Mouse (Mus musculus): ENCODE measurements at regions not wholly inside any gene's neighbourhood (a gene's known extent, or its start where the extent isn't known, plus 50 kb on each side); places are given as distances from the start of the nearest gene placed in this dataset.

GRCm38 (mm10) chr17:66259697-66260096 lies 136.4 kb downstream of the Ddx11 start:
- TF ChIP-seq CTCF (IDR thresholded peaks at IDR 0.05; ENCODE audit: control insufficient read depth, insufficient read depth, insufficient read length), result no peak
- no peak for TF ChIP-seq MYOG (IDR thresholded peaks at IDR 0.05; ENCODE audit: control insufficient read depth, extremely low read depth, insufficient read length)
- no peak for TF ChIP-seq MAX (IDR thresholded peaks at IDR 0.05)
- TF ChIP-seq MYOD1 (IDR thresholded peaks at IDR 0.05; ENCODE audit: control insufficient read depth, insufficient read length, low read depth), result no peak
- no peak for TF ChIP-seq FOSL1 (IDR thresholded peaks at IDR 0.05; ENCODE audit: insufficient read depth, low read length, poor library complexity, severe bottlenecking)
- TF ChIP-seq CEBPB (IDR thresholded peaks at IDR 0.05; ENCODE audit: low read depth), result no peak
- no peak for TF ChIP-seq USF1 (IDR thresholded peaks at IDR 0.05; ENCODE audit: low read depth)
- Histone ChIP-seq H3K36me3 (ENCODE audit: control insufficient read depth, insufficient read depth) (no peaks in the 10 kb centered on the region), H3ac (ENCODE audit: control insufficient read depth, insufficient read length, low read depth) (no peak overlapping the region), H3K79me2 (ENCODE audit: control insufficient read depth, insufficient read depth) (no peaks in the 10 kb centered on the region), H3K79me3 (ENCODE audit: low read depth) (no peaks in the 10 kb centered on the region), H3K4me3 (ENCODE audit: insufficient read depth, poor library complexity, severe bottlenecking) (no peak overlapping the region), H3K27me3 (ENCODE audit: control insufficient read depth, insufficient read depth, insufficient read length) (peaks cover 4% of the 10 kb centered on the region)

- no peaks in the 10 kb centered on the region for H3K36me3 ChIP-seq (ENCODE audit: control insufficient read depth, insufficient read depth)
- no peaks in the 10 kb centered on the region for H3K79me3 ChIP-seq (ENCODE audit: low read depth)
- TF ChIP-seq USF1 (IDR thresholded peaks at IDR 0.05; ENCODE audit: low read depth) (no peak), MAX (IDR thresholded peaks at IDR 0.05) (no peak), MYOD1 (IDR thresholded peaks at IDR 0.05; ENCODE audit: control insufficient read depth, insufficient read length, low read depth) (no peak), FOSL1 (IDR thresholded peaks at IDR 0.05; ENCODE audit: insufficient read depth, low read length, poor library complexity, severe bottlenecking) (no peak), CEBPB (IDR thresholded peaks at IDR 0.05; ENCODE audit: low read depth) (no peak), CTCF (IDR thresholded peaks at IDR 0.05; ENCODE audit: control insufficient read depth, insufficient read depth, insufficient read length) (no peak), MYOG (IDR thresholded peaks at IDR 0.05; ENCODE audit: control insufficient read depth, extremely low read depth, insufficient read length) (no peak)
- no peaks in the 10 kb centered on the region for H3K79me2 ChIP-seq (ENCODE audit: control insufficient read depth, insufficient read depth)
- H3K4me3 ChIP-seq (ENCODE audit: insufficient read depth, poor library complexity, severe bottlenecking), result no peak overlapping the region
- H3ac ChIP-seq (ENCODE audit: control insufficient read depth, insufficient read length, low read depth), result no peak overlapping the region
- no peaks in the 10 kb centered on the region for H3K27me3 ChIP-seq (ENCODE audit: control insufficient read depth, insufficient read depth, insufficient read length)
These were observed 139.4 kb downstream of the Ddx11 start for GRCm38 (mm10) chr17:66262681-66263240.

DNA sequence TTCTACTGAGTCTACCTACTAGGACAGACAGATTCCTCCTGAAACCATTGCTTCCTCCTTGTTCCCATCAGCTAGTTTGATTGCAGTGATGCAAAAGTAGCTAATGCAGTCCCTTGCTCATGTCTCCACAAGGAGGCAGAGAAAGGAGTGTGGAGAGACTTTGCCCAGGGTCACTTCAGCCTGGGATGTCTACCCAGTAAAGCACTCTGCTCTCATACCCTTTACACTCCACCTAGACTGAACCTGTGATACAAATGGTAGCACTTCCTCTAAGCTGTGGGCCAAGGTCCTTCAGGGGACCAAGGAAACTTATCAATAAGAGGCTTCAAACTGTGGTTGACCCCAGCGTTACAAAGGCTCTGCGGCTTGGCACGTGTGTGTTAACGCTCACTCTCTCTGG lies 140.1 kb downstream of the Ddx11 start:
- no peak overlapping the region for H3K4me3 ChIP-seq (ENCODE audit: insufficient read depth, poor library complexity, severe bottlenecking)
- H3K79me2 ChIP-seq (ENCODE audit: control insufficient read depth, insufficient read depth), result no peaks in the 10 kb centered on the region
- TF ChIP-seq MAX (IDR thresholded peaks at IDR 0.05) (no peak), CTCF (IDR thresholded peaks at IDR 0.05; ENCODE audit: control insufficient read depth, insufficient read depth, insufficient read length) (no peak), MYOD1 (IDR thresholded peaks at IDR 0.05; ENCODE audit: control insufficient read depth, insufficient read length, low read depth) (no peak), MYOG (IDR thresholded peaks at IDR 0.05; ENCODE audit: control insufficient read depth, extremely low read depth, insufficient read length) (no peak), CEBPB (IDR thresholded peaks at IDR 0.05; ENCODE audit: low read depth) (no peak), USF1 (IDR thresholded peaks at IDR 0.05; ENCODE audit: low read depth) (no peak), FOSL1 (IDR thresholded peaks at IDR 0.05; ENCODE audit: insufficient read depth, low read length, poor library complexity, severe bottlenecking) (no peak)
- no peaks in the 10 kb centered on the region for H3K36me3 ChIP-seq (ENCODE audit: control insufficient read depth, insufficient read depth)
- no peak overlapping the region for H3ac ChIP-seq (ENCODE audit: control insufficient read depth, insufficient read length, low read depth)
- H3K79me3 ChIP-seq (ENCODE audit: low read depth), result no peaks in the 10 kb centered on the region
- H3K27me3 ChIP-seq (ENCODE audit: control insufficient read depth, insufficient read depth, insufficient read length), result no peaks in the 10 kb centered on the region

GRCm38 (mm10) chr17:66266803-66267202 lies 143.5 kb downstream of the Ddx11 start:
- Histone ChIP-seq H3K79me3 (ENCODE audit: low read depth) (no peaks in the 10 kb centered on the region), H3K27me3 (ENCODE audit: control insufficient read depth, insufficient read depth, insufficient read length) (no peaks in the 10 kb centered on the region), H3K79me2 (ENCODE audit: control insufficient read depth, insufficient read depth) (no peaks in the 10 kb centered on the region), H3K36me3 (ENCODE audit: control insufficient read depth, insufficient read depth) (no peaks in the 10 kb centered on the region), H3K4me3 (ENCODE audit: insufficient read depth, poor library complexity, severe bottlenecking) (no peak overlapping the region), H3ac (ENCODE audit: control insufficient read depth, insufficient read length, low read depth) (no peak overlapping the region)
- no peak for TF ChIP-seq MYOG (IDR thresholded peaks at IDR 0.05; ENCODE audit: control insufficient read depth, extremely low read depth, insufficient read length)
- no peak for TF ChIP-seq USF1 (IDR thresholded peaks at IDR 0.05; ENCODE audit: low read depth)
- TF ChIP-seq FOSL1 (IDR thresholded peaks at IDR 0.05; ENCODE audit: insufficient read depth, low read length, poor library complexity, severe bottlenecking), result no peak
- no peak for TF ChIP-seq MAX (IDR thresholded peaks at IDR 0.05)
- TF ChIP-seq CEBPB (IDR thresholded peaks at IDR 0.05; ENCODE audit: low read depth), result no peak
- no peak for TF ChIP-seq CTCF (IDR thresholded peaks at IDR 0.05; ENCODE audit: control insufficient read depth, insufficient read depth, insufficient read length)
- TF ChIP-seq MYOD1 (IDR thresholded peaks at IDR 0.05; ENCODE audit: control insufficient read depth, insufficient read length, low read depth), result no peak

- Histone ChIP-seq H3K36me3 (ENCODE audit: control insufficient read depth, insufficient read depth) (no peaks in the 10 kb centered on the region), H3K79me2 (ENCODE audit: control insufficient read depth, insufficient read depth) (no peaks in the 10 kb centered on the region)
- no peak for TF ChIP-seq MYOG (IDR thresholded peaks at IDR 0.05; ENCODE audit: control insufficient read depth, extremely low read depth, insufficient read length)
- TF ChIP-seq FOSL1 (IDR thresholded peaks at IDR 0.05; ENCODE audit: insufficient read depth, low read length, poor library complexity, severe bottlenecking), result no peak
- no peak for TF ChIP-seq CTCF (IDR thresholded peaks at IDR 0.05; ENCODE audit: control insufficient read depth, insufficient read depth, insufficient read length)
- no peak for TF ChIP-seq CEBPB (IDR thresholded peaks at IDR 0.05; ENCODE audit: low read depth)
- TF ChIP-seq MAX (IDR thresholded peaks at IDR 0.05), result no peak
- no peak for TF ChIP-seq USF1 (IDR thresholded peaks at IDR 0.05; ENCODE audit: low read depth)
- no peak for TF ChIP-seq MYOD1 (IDR thresholded peaks at IDR 0.05; ENCODE audit: control insufficient read depth, insufficient read length, low read depth)
These were observed 144.5 kb downstream of the Ddx11 start for GRCm38 (mm10) chr17:66267831-66268230.

More at GRCm38 (mm10) chr17:66267831-66268230, 144.5 kb downstream of the Ddx11 start:
- no peak overlapping the region for H3K4me3 ChIP-seq (ENCODE audit: insufficient read depth, poor library complexity, severe bottlenecking)
- H3K79me3 ChIP-seq (ENCODE audit: low read depth), result no peaks in the 10 kb centered on the region
- H3K27me3 ChIP-seq (ENCODE audit: control insufficient read depth, insufficient read depth, insufficient read length), result no peaks in the 10 kb centered on the region
- H3ac ChIP-seq (ENCODE audit: control insufficient read depth, insufficient read length, low read depth), result no peak overlapping the region
